Mouse (Mus musculus): ENCODE results near the gene Ulk1. TPM values are rescaled to one million over a fixed set of nuclear protein-coding genes. Genes with fewer than 3 reads are reported as not detected.
"Not testable (repeated sequence)": the region's sequence is repeated elsewhere in the genome, so short reads cannot be mapped to it uniquely, and the experiment has no call there.

Ulk1 gene
- polyA plus RNA-seq, 1 experiment: 34.6 TPM

DNA sequence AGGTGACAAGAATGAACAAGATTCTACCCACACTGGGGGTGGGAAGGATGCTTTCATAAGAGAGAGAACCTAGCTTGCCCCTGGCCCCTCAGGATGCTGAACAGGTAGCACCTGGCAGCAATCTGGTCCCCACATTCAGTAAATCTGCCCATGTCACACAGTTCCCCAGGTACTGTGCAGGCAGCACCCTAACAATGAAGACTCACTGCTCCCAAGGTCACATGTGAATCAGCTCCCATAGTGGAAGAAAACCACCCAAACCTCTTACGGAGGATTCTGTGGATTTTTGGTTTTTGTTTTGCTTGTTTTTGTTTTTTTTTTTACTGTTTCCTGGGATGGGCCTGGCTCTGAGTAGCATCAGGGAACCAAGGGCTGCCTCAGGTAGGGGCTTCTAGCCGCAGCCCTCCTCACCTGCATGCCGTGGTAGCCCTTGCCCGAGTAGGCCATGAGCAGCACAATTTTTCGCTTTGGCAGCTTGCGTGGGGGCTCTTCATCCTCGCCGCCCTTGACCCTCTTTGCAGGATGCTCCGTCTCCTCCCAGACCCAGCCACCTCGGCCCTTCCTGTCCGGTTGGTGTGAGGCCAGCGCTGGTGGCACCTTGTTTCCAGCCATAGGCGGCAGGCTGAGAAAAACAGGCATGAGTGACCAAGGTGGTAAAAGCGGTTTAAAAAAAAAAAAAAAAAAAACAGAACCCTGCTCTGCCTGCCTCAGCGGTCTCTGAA is 30.5 kb downstream of the Ulk1 start:
- WGBS: 7% methylated on average over 15 of the region's 15 CpGs
- no peaks in the 10 kb centered on the region for H3K27me3 ChIP-seq (ENCODE audit: control insufficient read depth, insufficient read depth, low read length)
- peaks cover 6% of the 10 kb centered on the region for H3K4me1 ChIP-seq (ENCODE audit: control insufficient read depth, insufficient read depth, insufficient read length, low read length)
- TF ChIP-seq POLR2A (IDR thresholded peaks at IDR 0.05; ENCODE audit: low read depth, low read length): no peak
- no peak for TF ChIP-seq CTCF (IDR thresholded peaks at IDR 0.05; ENCODE audit: extremely low read depth, insufficient read length, insufficient replicate concordance, low read depth, low read length)
- H3K36me3 ChIP-seq (ENCODE audit: control insufficient read depth, insufficient read depth, low read length): peaks cover 15% of the 10 kb centered on the region
- peak overlapping the region; percentile 34; the same call in 1 of the 2 replicates for H3K27ac ChIP-seq (ENCODE audit: insufficient read depth, low read depth, low read length)
- peak overlapping the region; percentile 82 for H3K4me3 ChIP-seq (ENCODE audit: low read depth, low read length)

DNA sequence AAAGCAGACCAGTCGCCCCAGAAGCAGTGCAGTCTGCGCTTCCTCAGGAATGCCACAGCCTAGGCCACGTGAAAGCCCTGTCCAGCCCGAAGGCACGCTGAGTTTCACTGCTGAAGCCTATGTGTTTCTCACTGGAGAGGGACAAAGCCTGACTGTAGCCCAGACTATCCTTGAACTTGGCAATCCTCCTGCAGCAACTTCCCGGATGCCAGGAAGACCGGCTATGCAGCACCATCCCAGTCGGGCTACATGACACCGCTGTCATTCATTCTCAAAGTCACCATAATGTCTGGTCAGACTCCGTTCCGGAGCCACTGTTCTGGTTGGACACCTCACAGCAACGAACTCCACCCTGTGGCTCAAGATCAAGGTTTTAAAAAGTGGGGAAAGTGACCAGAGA is 31.6 kb downstream of the Ulk1 start:
- TF ChIP-seq POLR2A (IDR thresholded peaks at IDR 0.05; ENCODE audit: low read depth, low read length) (no peak), CTCF (IDR thresholded peaks at IDR 0.05; ENCODE audit: extremely low read depth, insufficient read length, insufficient replicate concordance, low read depth, low read length) (no peak)
- WGBS: 87% methylated on average over 12 of the region's 12 CpGs

DNA sequence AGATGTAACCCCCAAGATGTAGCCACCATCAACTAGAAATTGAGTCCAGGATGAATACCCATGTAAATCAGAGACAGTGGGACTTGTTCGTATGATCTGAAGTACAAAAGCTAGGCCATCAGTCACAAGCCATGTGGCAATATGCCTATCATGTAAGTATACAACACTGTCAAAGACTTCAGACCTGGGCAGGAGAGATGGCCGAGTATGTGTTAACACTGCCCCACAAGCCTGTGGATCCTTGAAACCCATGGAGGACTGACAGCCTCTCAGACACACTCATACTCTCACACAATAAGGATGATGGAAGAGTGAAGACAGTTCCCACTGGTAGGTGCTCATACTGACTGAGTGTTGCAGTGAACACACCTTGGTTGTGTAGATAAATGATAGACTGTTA is 33.8 kb downstream of the Ulk1 start:
- WGBS: 87% methylated on average over 2 of the region's 2 CpGs
- peaks cover 6% of the 10 kb centered on the region for H3K4me1 ChIP-seq (ENCODE audit: control insufficient read depth, insufficient read depth, insufficient read length, low read length)
- no peak for TF ChIP-seq POLR2A (IDR thresholded peaks at IDR 0.05; ENCODE audit: low read depth, low read length)
- H3K36me3 ChIP-seq (ENCODE audit: control insufficient read depth, insufficient read depth, low read length): peaks cover 22% of the 10 kb centered on the region
- no peaks in the 10 kb centered on the region for H3K27me3 ChIP-seq (ENCODE audit: control insufficient read depth, insufficient read depth, low read length)
- no peak overlapping the region for H3K27ac ChIP-seq (ENCODE audit: insufficient read depth, low read depth, low read length)
- no peak overlapping the region for H3K4me3 ChIP-seq (ENCODE audit: low read depth, low read length)

More for the DNA sequence above, 31.6 kb downstream of the Ulk1 start:
- peaks cover 21% of the 10 kb centered on the region for H3K36me3 ChIP-seq (ENCODE audit: control insufficient read depth, insufficient read depth, low read length)
- peaks cover 6% of the 10 kb centered on the region for H3K4me1 ChIP-seq (ENCODE audit: control insufficient read depth, insufficient read depth, insufficient read length, low read length)
- H3K27ac ChIP-seq (ENCODE audit: insufficient read depth, low read depth, low read length): no peak overlapping the region
- H3K4me3 ChIP-seq (ENCODE audit: low read depth, low read length): no peak overlapping the region
- no peaks in the 10 kb centered on the region for H3K27me3 ChIP-seq (ENCODE audit: control insufficient read depth, insufficient read depth, low read length)

DNA sequence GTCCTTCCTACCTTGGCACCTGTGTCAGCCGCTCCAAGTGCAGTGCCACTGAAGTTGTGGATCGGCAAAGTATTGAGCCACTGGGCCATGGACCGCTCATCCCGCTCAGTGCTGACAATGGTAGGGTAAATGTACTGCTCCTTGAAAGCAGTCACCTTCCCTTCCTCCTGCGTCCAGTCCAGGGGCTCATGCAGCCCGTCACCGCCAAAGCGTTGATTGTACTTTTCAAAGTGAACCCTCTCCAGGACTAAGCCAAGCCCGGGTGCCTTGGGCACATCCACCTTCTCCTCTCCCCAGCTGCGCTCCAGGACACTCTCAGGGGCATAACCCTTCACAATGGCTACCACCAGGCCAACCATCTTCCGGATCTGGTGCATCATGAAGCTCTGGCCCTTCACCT is 35.4 kb downstream of the Ulk1 start:
- WGBS: 81% methylated on average over 11 of the region's 11 CpGs
- Histone ChIP-seq H3K27me3 (ENCODE audit: control insufficient read depth, insufficient read depth, low read length) (no peaks in the 10 kb centered on the region), H3K36me3 (ENCODE audit: control insufficient read depth, insufficient read depth, low read length) (peaks cover 22% of the 10 kb centered on the region), H3K4me3 (ENCODE audit: low read depth, low read length) (no peak overlapping the region), H3K4me1 (ENCODE audit: control insufficient read depth, insufficient read depth, insufficient read length, low read length) (peaks cover 4% of the 10 kb centered on the region), H3K27ac (ENCODE audit: insufficient read depth, low read depth, low read length) (no peak overlapping the region)
- no peak for TF ChIP-seq CTCF (IDR thresholded peaks at IDR 0.05; ENCODE audit: extremely low read depth, insufficient read length, insufficient replicate concordance, low read depth, low read length)
- TF ChIP-seq POLR2A (IDR thresholded peaks at IDR 0.05; ENCODE audit: low read depth, low read length): no peak

DNA sequence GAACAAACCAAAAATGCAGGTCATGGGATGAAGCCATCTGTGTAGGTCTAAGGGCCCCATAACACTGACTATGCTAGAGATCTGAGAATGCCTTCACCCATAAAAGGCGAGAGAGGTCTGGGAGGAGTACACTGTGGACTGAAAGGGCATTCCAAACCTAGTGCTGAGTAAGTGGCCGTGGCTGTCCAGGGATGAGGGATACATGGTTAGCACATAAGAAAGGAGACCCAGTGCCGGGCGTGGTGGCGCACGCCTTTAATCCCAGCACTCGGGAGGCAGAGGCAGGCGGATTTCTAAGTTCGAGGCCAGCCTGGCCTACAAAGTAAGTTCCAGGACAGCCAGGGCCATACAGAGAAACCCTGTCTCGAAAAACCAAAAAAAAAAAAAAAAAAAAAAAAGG is 37.0 kb downstream of the Ulk1 start:
- not testable (repeated sequence) for H3K4me3 ChIP-seq (ENCODE audit: low read depth, low read length); H3K27me3 ChIP-seq (ENCODE audit: control insufficient read depth, insufficient read depth, low read length); H3K27ac ChIP-seq (ENCODE audit: insufficient read depth, low read depth, low read length); H3K4me1 ChIP-seq (ENCODE audit: control insufficient read depth, insufficient read depth, insufficient read length, low read length)
- peaks cover 20% of the 10 kb centered on the region for H3K36me3 ChIP-seq (ENCODE audit: control insufficient read depth, insufficient read depth, low read length)
- WGBS: 89% methylated on average over 10 of the region's 10 CpGs

DNA sequence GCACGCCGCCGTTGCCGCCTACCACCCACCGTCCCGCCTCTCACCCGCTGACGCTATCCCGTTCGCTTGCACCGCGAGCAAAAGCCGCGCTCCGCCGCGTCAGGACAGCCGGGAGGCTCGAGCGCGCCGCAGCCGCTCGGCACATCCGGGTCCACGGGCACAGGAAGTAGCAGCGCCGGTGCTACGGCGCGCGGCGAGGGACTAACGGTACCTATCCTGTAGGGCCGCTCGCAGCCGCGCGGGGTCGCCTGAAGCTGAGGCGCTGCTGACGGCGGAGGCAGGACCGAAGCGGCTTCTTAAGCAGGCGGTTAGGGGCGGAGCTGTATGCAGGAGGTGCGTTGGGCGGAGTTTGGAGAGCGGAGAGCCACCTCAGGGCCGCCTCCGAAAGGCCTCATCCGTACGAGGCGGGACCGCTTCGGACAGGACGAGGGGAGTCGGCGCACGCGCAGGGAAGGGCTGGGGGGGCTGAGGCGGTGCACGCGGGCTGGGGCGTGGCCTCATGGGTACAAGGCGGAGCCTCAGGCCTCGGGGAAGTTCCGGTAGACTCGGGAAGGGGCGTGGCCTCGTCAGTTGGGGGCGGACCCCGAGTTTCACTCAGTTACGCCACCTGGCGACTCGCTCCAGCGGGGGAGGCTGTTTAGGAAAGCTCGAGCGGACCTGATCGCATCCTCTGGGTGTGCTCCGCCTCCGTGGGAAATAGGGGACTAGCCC is 39.3 kb downstream of the Ulk1 start, which contains the start of gene Ep400:
TSS of gene Ep400 (minus strand) at position 270 of the 711 bp plus-strand sequence.
- peaks cover 16% of the 10 kb centered on the region; the same call in 1 of the 2 replicates for H3K36me3 ChIP-seq (ENCODE audit: control insufficient read depth, insufficient read depth, low read length)
- peaks cover 6% of the 10 kb centered on the region; the same call in 1 of the 2 replicates for H3K4me1 ChIP-seq (ENCODE audit: control insufficient read depth, insufficient read depth, insufficient read length, low read length)
- H3K27ac ChIP-seq (ENCODE audit: insufficient read depth, low read depth, low read length): peak within 1 kb of the TSS; percentile 69
- peak; percentile 68 for TF ChIP-seq CTCF (IDR thresholded peaks at IDR 0.05; ENCODE audit: extremely low read depth, insufficient read length, insufficient replicate concordance, low read depth, low read length)
- peak; percentile 72 for TF ChIP-seq POLR2A (IDR thresholded peaks at IDR 0.05; ENCODE audit: low read depth, low read length)
- H3K4me3 ChIP-seq (ENCODE audit: low read depth, low read length): peak within 1 kb of the TSS; percentile 69
- WGBS: under 1% methylated on average over 79 of the region's 83 CpGs
- H3K27me3 ChIP-seq (ENCODE audit: control insufficient read depth, insufficient read depth, low read length): no peaks in the 10 kb centered on the region

DNA sequence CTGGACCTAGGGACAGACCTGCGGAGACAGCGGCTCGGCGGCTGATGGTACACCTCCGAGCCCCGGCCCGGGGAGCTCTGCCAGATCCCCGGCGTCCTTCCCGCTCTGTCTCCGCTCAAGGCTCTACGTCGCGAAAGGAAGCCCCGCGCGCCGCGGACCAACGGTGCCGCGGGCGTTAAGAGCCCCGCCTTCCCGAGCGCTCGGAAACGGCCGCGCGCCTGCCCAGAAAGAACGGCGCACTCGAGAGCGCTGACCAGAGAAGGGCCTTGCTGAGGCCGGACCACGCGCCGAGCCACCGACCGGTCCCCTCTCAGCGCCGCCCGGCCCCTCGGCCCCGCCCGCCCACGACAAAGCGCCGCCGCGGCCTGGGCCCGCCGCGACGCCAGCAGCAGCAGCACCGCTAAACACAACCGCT is 39.9 kb downstream of the Ulk1 start:
- Histone ChIP-seq H3K27ac (ENCODE audit: insufficient read depth, low read depth, low read length) (peak overlapping the region; percentile 69), H3K4me3 (ENCODE audit: low read depth, low read length) (peak overlapping the region; percentile 69), H3K36me3 (ENCODE audit: control insufficient read depth, insufficient read depth, low read length) (peaks cover 13% of the 10 kb centered on the region; the same call in 1 of the 2 replicates), H3K27me3 (ENCODE audit: control insufficient read depth, insufficient read depth, low read length) (no peaks in the 10 kb centered on the region), H3K4me1 (ENCODE audit: control insufficient read depth, insufficient read depth, insufficient read length, low read length) (peaks cover 6% of the 10 kb centered on the region; the same call in 1 of the 2 replicates)
- under 1% methylated on average over 39 of the region's 58 CpGs for WGBS
- TF ChIP-seq CTCF (IDR thresholded peaks at IDR 0.05; ENCODE audit: extremely low read depth, insufficient read length, insufficient replicate concordance, low read depth, low read length): no peak
- TF ChIP-seq POLR2A (IDR thresholded peaks at IDR 0.05; ENCODE audit: low read depth, low read length): no peak

Data from small intestine, adult 2 months (tissue).